Mouse (Mus musculus) c-Kit-positive CD71-negative TER-119-negative erythroid progenitor cells, embryonic 14.5 days (primary cell): Measurements from ENCODE around the gene Eef1a1.
"Not testable (repeated sequence)": the region's sequence is repeated elsewhere in the genome, so short reads cannot be mapped to it uniquely, and the experiment has no call there.

Experiments used
- DNase-seq: peaks from one replicate; pipeline ENCODE4 v3.0.0-alpha.2; 2013; ENCODE audit warnings: low read depth

Eef1a1 gene

GRCm38 (mm10) chr9:78508106-78508786 lies 19.3 kb upstream of the Eef1a1 start:
- DNase-seq = no peak

GRCm38 (mm10) chr9:78506722-78507077 lies 17.7 kb upstream of the Eef1a1 start:
- DNase-seq = no peak

- DNase-seq = no peak
Observed at GRCm38 (mm10) chr9:78506002-78506721, 17.2 kb upstream of the Eef1a1 start.

GRCm38 (mm10) chr9:78505223-78505622 lies 16.3 kb upstream of the Eef1a1 start:
- DNase-seq = no peak

- DNase-seq = no peak
Observed at GRCm38 (mm10) chr9:78504679-78505078, 15.7 kb upstream of the Eef1a1 start.

GRCm38 (mm10) chr9:78504133-78504532 lies 15.2 kb upstream of the Eef1a1 start:
- no peak for DNase-seq

GRCm38 (mm10) chr9:78503223-78504079 lies 14.5 kb upstream of the Eef1a1 start:
- DNase-seq = no peak

- no peak for DNase-seq
Observed at GRCm38 (mm10) chr9:78501284-78501683, 12.3 kb upstream of the Eef1a1 start.

GRCm38 (mm10) chr9:78500386-78500785 lies 11.4 kb upstream of the Eef1a1 start:
- no peak for DNase-seq

- DNase-seq = no peak
Observed at GRCm38 (mm10) chr9:78493171-78493570, 4.2 kb upstream of the Eef1a1 start.

GRCm38 (mm10) chr9:78492254-78492653 lies 3.3 kb upstream of the Eef1a1 start:
- DNase-seq = no peak

GRCm38 (mm10) chr9:78491169-78491568 lies 2.2 kb upstream of the Eef1a1 start:
- no peak for DNase-seq

GRCm38 (mm10) chr9:78488021-78488420 lies 930 bp downstream of the Eef1a1 start:
- DNase-seq = not testable (repeated sequence)

GRCm38 (mm10) chr9:78484660-78485059 lies 4.3 kb downstream of the Eef1a1 start:
- DNase-seq = no peak

GRCm38 (mm10) chr9:78482386-78482785 lies 6.6 kb downstream of the Eef1a1 start:
- DNase-seq = no peak

- DNase-seq = peak; percentile 92
Observed at GRCm38 (mm10) chr9:78481423-78482331, 7.3 kb downstream of the Eef1a1 start.

GRCm38 (mm10) chr9:78480706-78481358 lies 8.1 kb downstream of the Eef1a1 start:
- no peak for DNase-seq

GRCm38 (mm10) chr9:78480227-78480626 lies 8.7 kb downstream of the Eef1a1 start:
- not testable (repeated sequence) for DNase-seq

GRCm38 (mm10) chr9:78479308-78479707 lies 9.6 kb downstream of the Eef1a1 start:
- not testable (repeated sequence) for DNase-seq

GRCm38 (mm10) chr9:78478009-78478605 lies 10.8 kb downstream of the Eef1a1 start:
- not testable (repeated sequence) for DNase-seq
